Mouse (Mus musculus) kidney, embryonic 14.5 days (tissue): ENCODE results near the gene Gm9837. TPM values are rescaled to one million over a fixed set of nuclear protein-coding genes. Genes with fewer than 3 reads are reported as not detected.
"Not testable (repeated sequence)": the region's sequence is repeated elsewhere in the genome, so short reads cannot be mapped to it uniquely, and the experiment has no call there.

Experiments
- ATAC-seq: fragments of 200-750 bp; cut with Nextera tagmentation; 2 replicates; pipeline ENCODE4 v1.8.0; 2017; ENCODE audit warnings: moderate number of reproducible peaks, mild to moderate bottlenecking, moderate TSS enrichment, moderate library complexity; ENCODE audit not compliant: low FRiP score, low TSS enrichment
- H3K27ac ChIP-seq: fragments of 300-500 bp; sonication (generic); 2 replicates; pipeline ENCODE4 v1.5.1; 2014; ENCODE audit warnings: low read depth, mild to moderate bottlenecking, low read length, moderate library complexity, mixed read lengths
- H3K27me3 ChIP-seq: fragments of 300-500 bp; sonication (generic); 2 replicates; pipeline ENCODE4 v1.6.1; 2014; ENCODE audit warnings: mild to moderate bottlenecking, low read length; ENCODE audit not compliant: control insufficient read depth, insufficient read depth
- H3K36me3 ChIP-seq: fragments of 300-500 bp; sonication (generic); 2 replicates; pipeline ENCODE4 v1.6.1; 2014; ENCODE audit warnings: low read length, mixed read lengths; ENCODE audit not compliant: control insufficient read depth, insufficient read depth
- H3K4me1 ChIP-seq: fragments of 300-500 bp; sonication (generic); 2 replicates; pipeline ENCODE4 v1.6.1; 2014; ENCODE audit warnings: low read length, mixed read lengths; ENCODE audit not compliant: control insufficient read depth, insufficient read depth
- H3K4me2 ChIP-seq: fragments of 300-500 bp; sonication (generic); replicated peaks from 2 replicates; pipeline ENCODE4 v1.6.1; 2014; ENCODE audit warnings: low read depth, mild to moderate bottlenecking, low read length
- H3K4me3 ChIP-seq: fragments of 300-500 bp; sonication (generic); 2 replicates; pipeline ENCODE4 v1.5.1; 2014; ENCODE audit warnings: mild to moderate bottlenecking, low read length
- H3K9ac ChIP-seq: fragments of 300-500 bp; sonication (generic); 2 replicates; pipeline ENCODE4 v1.6.1; 2014; ENCODE audit warnings: low read depth, mild to moderate bottlenecking, low read length, moderate library complexity
- H3K9me3 ChIP-seq: fragments of 300-500 bp; sonication (generic); 2 replicates; pipeline ENCODE4 v1.6.1; 2016; ENCODE audit warnings: low read length; ENCODE audit not compliant: control insufficient read depth
- WGBS: fragments of 180-500 bp; shearing (Covaris S2); extraction: QIAGEN DNeasy Blood & Tissue Kit; methylation state at CpG from one replicate; pipeline ENCODE4 v1.1.7; 2014; 5-methylcytosine and 5-hydroxymethylcytosine counted together
- polyA plus RNA-seq: library from polyadenylated mRNA; unstranded; fragments of >200 nt; fragmentation: Nextera tagmentation; extraction: Ambion mirVana; gene quantifications from 2 replicates; pipeline ENCODE4 v1.2.1, GENCODE M21; 2014

Gene Gm9837
- polyA plus RNA-seq, 1 experiment from 2014 or later = not detected

GRCm38 (mm10) chr11:53426914-53427313, 43.4 kb downstream of the Gm9837 start:
- 83% methylated on average over 3 of the region's 3 CpGs for WGBS
- H3K4me3 ChIP-seq, H3K4me2 ChIP-seq: not testable (repeated sequence)

GRCm38 (mm10) chr11:53425711-53426255, 44.5 kb downstream of the Gm9837 start:
- 81% methylated on average over 6 of the region's 6 CpGs for WGBS
- peaks cover 13% of the 10 kb centered on the region for H3K36me3 ChIP-seq
- H3K9me3 ChIP-seq = no peaks in the 10 kb centered on the region
- no peak overlapping the region for H3K9ac ChIP-seq
- no peak overlapping the region for H3K4me3 ChIP-seq
- no peak overlapping the region for H3K27ac ChIP-seq
- peaks cover 6% of the 10 kb centered on the region; the same call in 1 of the 2 replicates for H3K4me1 ChIP-seq
- H3K27me3 ChIP-seq = no peaks in the 10 kb centered on the region
- no peak overlapping the region for H3K4me2 ChIP-seq
- no peak for ATAC-seq

More at GRCm38 (mm10) chr11:53426914-53427313, 43.4 kb downstream of the Gm9837 start:
- H3K27me3 ChIP-seq, H3K36me3 ChIP-seq, H3K9ac ChIP-seq, H3K27ac ChIP-seq, H3K9me3 ChIP-seq, ATAC-seq: not testable (repeated sequence)
- H3K4me1 ChIP-seq = peaks cover 11% of the 10 kb centered on the region; the same call in 1 of the 2 replicates

GRCm38 (mm10) chr11:53425251-53425650, 45.0 kb downstream of the Gm9837 start:
- no peak overlapping the region for H3K27ac ChIP-seq
- H3K9me3 ChIP-seq = no peaks in the 10 kb centered on the region
- peaks cover 13% of the 10 kb centered on the region for H3K36me3 ChIP-seq
- H3K4me1 ChIP-seq = peaks cover 6% of the 10 kb centered on the region; the same call in 1 of the 2 replicates
- no peak overlapping the region for H3K4me2 ChIP-seq
- no peak overlapping the region for H3K9ac ChIP-seq
- no peak for ATAC-seq
- H3K27me3 ChIP-seq = no peaks in the 10 kb centered on the region
- WGBS = 49% methylated on average over 3 of the region's 3 CpGs
- no peak overlapping the region for H3K4me3 ChIP-seq

- Histone ChIP-seq H3K4me1 (peaks cover 5% of the 10 kb centered on the region; the same call in 1 of the 2 replicates), H3K4me3 (no peak overlapping the region), H3K4me2 (no peak overlapping the region), H3K27ac (no peak overlapping the region), H3K27me3 (no peaks in the 10 kb centered on the region), H3K9ac (no peak overlapping the region), H3K36me3 (peaks cover 16% of the 10 kb centered on the region), H3K9me3 (no peaks in the 10 kb centered on the region)
- ATAC-seq = no peak
- 78% methylated on average over 2 of the region's 2 CpGs for WGBS
These were observed 45.5 kb downstream of the Gm9837 start for GRCm38 (mm10) chr11:53424826-53425225.

- Histone ChIP-seq H3K27me3 (no peaks in the 10 kb centered on the region), H3K36me3 (peaks cover 21% of the 10 kb centered on the region), H3K4me2 (no peak within 1 kb of the TSS), H3K27ac (no peak within 1 kb of the TSS), H3K4me1 (no peaks in the 10 kb centered on the region), H3K9me3 (no peaks in the 10 kb centered on the region), H3K4me3 (no peak within 1 kb of the TSS), H3K9ac (no peak within 1 kb of the TSS)
- WGBS = 86% methylated on average over 4 of the region's 4 CpGs
- no peak for ATAC-seq
These were observed 47.2 kb downstream of the Gm9837 start, which contains the start of gene Leap2 for GRCm38 (mm10) chr11:53423036-53423435. Leap2 (minus strand) TSS chr11:53423170.

Other genes starting within 250 kb of the Gm9837 start
- 78.2 and 110 TPM in 2 replicates for gene Hspa4, start 170.0 kb downstream of the Gm9837 start, polyA plus RNA-seq
- 32.4 and 40.9 TPM in 2 replicates for gene Zcchc10, start 145.8 kb downstream of the Gm9837 start, polyA plus RNA-seq
- gene Aff4, start 119.6 kb downstream of the Gm9837 start, polyA plus RNA-seq = 46.1 and 80.4 TPM in 2 replicates
- gene Leap2, start 47.3 kb downstream of the Gm9837 start, polyA plus RNA-seq = not detected in 2 replicates
- 574 and 755 TPM in 2 replicates for gene Uqcrq, start 39.6 kb downstream of the Gm9837 start, polyA plus RNA-seq
- 0.70 and 1.2 TPM in 2 replicates for gene Gdf9, start 39.5 kb downstream of the Gm9837 start, polyA plus RNA-seq
- gene Gm10447, start 13.4 kb downstream of the Gm9837 start, polyA plus RNA-seq = 0.16 TPM in 1 of 2 replicates, not detected in the other
- 1.2 and 1.9 TPM in 2 replicates for gene Shroom1, start 13.3 kb downstream of the Gm9837 start, polyA plus RNA-seq
- gene Gm9945, start 9.7 kb upstream of the Gm9837 start, polyA plus RNA-seq = not detected in 2 replicates
- gene Sowaha, start 9.8 kb upstream of the Gm9837 start, polyA plus RNA-seq = 0.09 and 0.14 TPM in 2 replicates
- gene Sept8, start 48.8 kb upstream of the Gm9837 start, polyA plus RNA-seq = 13.7 and 21.3 TPM in 2 replicates
- 65.3 and 71.0 TPM in 2 replicates for gene Kif3a, start 96.9 kb upstream of the Gm9837 start, polyA plus RNA-seq
- gene Il4, start 148.2 kb upstream of the Gm9837 start, polyA plus RNA-seq = 1.3 and 1.5 TPM in 2 replicates
- gene Il13, start 164.2 kb upstream of the Gm9837 start, polyA plus RNA-seq = not detected in 2 replicates
- gene Rad50, start 236.8 kb upstream of the Gm9837 start, polyA plus RNA-seq = 18.3 and 26.4 TPM in 2 replicates